Mouse (Mus musculus): ENCODE measurements around the gene Olfr1150-ps1.

Gene Olfr1150-ps1

DNA sequence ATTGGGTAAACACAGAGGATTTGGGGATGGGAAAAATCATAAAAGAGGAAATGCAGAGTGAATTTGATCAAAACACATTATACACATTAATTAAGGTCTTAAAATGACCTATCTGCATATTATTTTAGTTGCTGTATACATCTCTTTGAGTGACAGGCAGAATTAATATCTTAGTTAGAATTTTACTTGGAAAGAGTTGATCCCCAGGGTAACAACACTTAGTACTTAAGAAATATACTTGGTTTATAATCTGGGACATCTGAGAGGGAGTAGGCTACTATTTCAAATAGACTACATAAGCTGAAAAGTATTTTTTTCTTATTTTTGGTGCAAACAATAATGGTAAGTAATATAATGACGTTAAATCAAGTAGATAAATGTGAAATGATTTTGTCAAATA lies at the start of gene Olfr1150-ps1:
TSS of gene Olfr1150-ps1 (plus strand) at position 301 of the 400 bp plus-strand sequence.
- no peak for DNase-seq (ENCODE audit: low spot score in 2 of 2)

DNA sequence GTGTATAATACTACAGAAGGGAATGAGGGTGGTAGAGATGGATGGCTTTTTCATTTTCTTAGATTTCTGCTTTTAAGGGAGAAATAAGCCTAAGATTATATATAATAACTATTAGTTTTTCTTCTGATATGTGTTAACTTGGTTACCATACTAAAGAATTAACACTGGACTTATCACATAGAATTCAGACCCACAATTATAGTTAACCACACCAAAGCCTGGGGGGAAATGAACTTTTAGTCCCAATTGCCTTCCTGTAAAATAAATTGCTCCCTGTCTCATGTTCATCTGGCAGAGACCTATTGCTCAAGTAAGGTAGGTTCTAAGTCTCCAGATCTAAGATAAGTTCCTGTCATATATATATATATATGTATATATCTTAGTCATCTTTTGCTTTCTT lies 43.5 kb upstream of the Olfr1150-ps1 start, which contains the start of gene Olfr1143:
TSS of gene Olfr1143 (plus strand) at position 301 of the 400 bp plus-strand sequence.
- DNase-seq (ENCODE audit: low spot score in 2 of 2), result no peak

DNA sequence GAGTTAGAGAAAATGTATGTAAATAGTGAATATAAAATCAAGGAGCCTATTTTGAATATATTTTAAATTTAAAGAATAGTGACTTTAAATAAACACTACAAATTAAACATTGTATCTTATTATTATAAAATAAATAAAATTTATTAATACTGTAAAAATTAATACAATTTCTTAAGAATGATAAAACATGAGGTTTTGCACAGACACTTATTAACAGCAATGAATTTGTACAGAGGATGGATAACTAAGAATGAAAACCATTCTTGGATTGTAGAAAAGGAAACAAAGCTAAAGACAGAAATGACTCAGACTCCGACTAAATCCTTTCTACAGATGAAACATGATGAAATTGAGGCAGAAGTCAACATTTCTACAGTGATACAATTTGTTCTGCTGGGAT lies 34.3 kb upstream of the Olfr1150-ps1 start, which contains the start of gene Olfr1145:
TSS of gene Olfr1145 (plus strand) at position 301 of the 400 bp plus-strand sequence.
- DNase-seq (ENCODE audit: low spot score in 2 of 2), result no peak

GRCm38 (mm10) chr2:87830233-87830632 lies 13.6 kb upstream of the Olfr1150-ps1 start, which contains the start of gene Olfr1148:
TSS of gene Olfr1148 (plus strand) at chr2:87830533.
- no peak for DNase-seq (ENCODE audit: low spot score in 2 of 2)

- no peak for DNase-seq (ENCODE audit: low spot score in 2 of 2)
Measured at GRCm38 (mm10) chr2:87855562-87855961, 11.8 kb downstream of the Olfr1150-ps1 start, which contains the start of gene Olfr1151. TSS of gene Olfr1151 (plus strand) at chr2:87855862.

DNA sequence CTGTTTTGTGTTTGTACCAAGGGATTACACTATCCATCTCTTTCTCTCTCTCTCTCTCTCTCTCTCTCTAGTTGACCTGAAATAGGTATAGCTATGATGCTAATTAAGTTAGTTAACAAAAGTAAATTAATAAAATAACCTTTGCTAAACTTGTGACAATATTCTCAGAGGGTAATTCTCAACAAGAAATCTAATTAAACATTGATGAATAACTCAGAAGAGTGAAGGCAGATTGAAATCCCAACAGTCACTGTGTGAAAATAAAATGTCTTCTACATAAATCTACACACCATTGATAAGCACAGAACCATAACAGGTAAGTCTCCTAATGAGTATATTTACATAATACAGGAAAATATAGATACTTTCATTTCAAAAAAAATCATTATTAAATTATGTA lies 22.4 kb downstream of the Olfr1150-ps1 start, which contains the start of gene Olfr1152:
TSS of gene Olfr1152 (plus strand) at position 301 of the 400 bp plus-strand sequence.
- no peak for DNase-seq (ENCODE audit: low spot score in 2 of 2)

DNA sequence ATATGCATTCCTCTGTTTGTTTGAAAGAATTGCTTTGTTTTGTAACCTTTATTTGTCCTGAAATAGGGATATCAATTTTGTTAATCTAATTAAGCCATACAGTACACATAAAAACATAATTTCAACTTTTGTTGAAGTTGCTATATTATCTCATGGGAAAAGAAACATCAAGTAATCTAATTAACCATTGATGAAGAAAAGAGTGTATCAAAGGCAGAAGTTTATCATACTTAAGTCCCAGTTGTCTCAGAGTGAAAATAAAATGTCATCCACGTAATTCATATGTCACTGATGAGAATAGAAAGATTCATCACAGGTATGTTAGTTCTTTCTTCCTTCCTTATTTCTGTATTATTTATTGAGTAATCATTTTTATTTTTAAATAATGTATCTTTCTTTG lies 50.9 kb downstream of the Olfr1150-ps1 start, which contains the start of gene Olfr1153:
TSS of gene Olfr1153 (plus strand) at position 301 of the 400 bp plus-strand sequence.
- DNase-seq (ENCODE audit: low spot score in 2 of 2), result no peak
